Comparison of ENCODE assay signal across 9 mouse cellular contexts in the genomic region with DNA sequence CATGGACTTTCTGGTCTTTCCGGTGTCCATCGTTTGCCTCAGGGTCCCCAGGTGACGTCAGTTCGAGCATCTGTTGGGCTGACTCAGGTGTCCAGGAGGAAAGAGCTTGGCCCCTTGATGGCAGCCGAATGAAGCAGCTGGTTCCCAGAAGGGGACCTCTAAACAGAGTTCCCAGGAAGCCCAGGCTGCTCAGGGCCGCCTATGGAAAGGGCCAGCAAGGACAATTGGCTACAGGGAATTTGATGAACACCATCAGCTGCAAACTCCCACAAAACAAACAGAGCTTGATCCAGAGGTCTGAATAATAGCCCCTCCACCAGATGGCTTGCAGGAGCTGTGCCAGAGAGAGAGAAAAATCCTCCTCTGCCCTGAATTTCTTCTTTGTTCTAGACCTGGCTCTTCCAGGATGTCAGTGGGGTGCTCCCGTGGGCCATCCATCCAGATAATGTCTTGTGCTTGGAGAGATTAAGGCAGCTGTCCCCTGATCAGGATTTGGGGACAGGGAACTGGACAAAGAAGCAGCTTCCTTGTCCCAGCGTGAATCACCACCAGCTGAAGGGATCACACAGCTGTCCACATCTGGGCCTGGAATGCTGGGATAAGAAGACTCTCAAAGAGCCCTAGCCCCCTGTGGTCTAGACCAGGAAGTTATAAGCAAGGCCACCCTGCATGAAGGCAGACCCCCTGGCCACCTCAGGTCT. TPM values are rescaled to one million over a fixed set of nuclear protein-coding genes. Genes with fewer than 3 reads are reported as not detected.
DNase-seq lines count a peak whose midpoint lies in the region; ATAC-seq lines count a peak whose summit lies in the region.
"Had no signal": no experiment of that assay in that cellular context is flagged by ENCODE, and none has a peak within 500 bp of the region (broad histone marks: within the 10 kb centered on the region; RNA-seq: fewer than 3 reads in every experiment).

No protein-coding gene starts in this region.

- H3K27ac ChIP-seq in embryonic facial prominence, embryonic 14.5 days (replicated peaks; ENCODE audit: low read depth, low read length), result no peak overlapping the region
- no peak overlapping the region for H3K27ac ChIP-seq in embryonic facial prominence, embryonic 10.5 days (replicated peaks)
- no peak overlapping the region for H3K27ac ChIP-seq in heart, embryonic 14.5 days (replicated peaks in 1 of 2; ENCODE audit: control insufficient read depth in 1 of 2, insufficient read depth in 1 of 2, low read depth in 2 of 2, low read length in 2 of 2)
- no peak overlapping the region for H3K27ac ChIP-seq in limb, embryonic 15.5 days
- H3K27ac ChIP-seq: liver, embryonic 12.5 days had no signal

- no peaks in the 10 kb centered on the region for H3K36me3 ChIP-seq in embryonic facial prominence, embryonic 14.5 days (ENCODE audit: control insufficient read depth, insufficient read depth, low read length)
- no peaks in the 10 kb centered on the region for H3K36me3 ChIP-seq in embryonic facial prominence, embryonic 10.5 days (replicated peaks)
- H3K36me3 ChIP-seq in heart, embryonic 14.5 days (ENCODE audit: control insufficient read depth, insufficient read depth, low read length), result no peaks in the 10 kb centered on the region
- no peaks in the 10 kb centered on the region for H3K36me3 ChIP-seq in limb, embryonic 15.5 days
- H3K36me3 ChIP-seq: liver, embryonic 12.5 days had no signal

- ATAC-seq in embryonic facial prominence, embryonic 14.5 days (ENCODE audit: low read depth), result peak; percentile 71; the same call in 1 of the 2 replicates
- peak; percentile 20; the same call in 1 of the 2 replicates for ATAC-seq in heart, embryonic 14.5 days (ENCODE audit: insufficient number of reproducible peaks, insufficient read depth, low FRiP score, low read depth)
- ATAC-seq in limb, embryonic 15.5 days (ENCODE audit: insufficient number of reproducible peaks, low FRiP score, low TSS enrichment, low read depth), result 0 out of 2 replicates have a peak, but pooled peaks have one; percentile 60
- ATAC-seq: liver, embryonic 12.5 days had no signal

- H3K4me3 ChIP-seq in embryonic facial prominence, embryonic 14.5 days (ENCODE audit: low read depth, low read length), result no peak overlapping the region
- H3K4me3 ChIP-seq in embryonic facial prominence, embryonic 10.5 days, result no peak overlapping the region
- no peak overlapping the region for H3K4me3 ChIP-seq in heart, embryonic 14.5 days (ENCODE audit: control insufficient read depth in 1 of 2, insufficient read depth in 1 of 2, low read depth in 1 of 2, low read length in 2 of 2)
- no peak overlapping the region for H3K4me3 ChIP-seq in limb, embryonic 15.5 days
- H3K4me3 ChIP-seq: liver, embryonic 12.5 days had no signal

- H3K9me3 ChIP-seq in embryonic facial prominence, embryonic 14.5 days (ENCODE audit: control insufficient read depth, low read length), result no peaks in the 10 kb centered on the region
- H3K9me3 ChIP-seq in embryonic facial prominence, embryonic 10.5 days, result no peaks in the 10 kb centered on the region
- H3K9me3 ChIP-seq in heart, embryonic 14.5 days (ENCODE audit: control insufficient read depth, low read length), result no peaks in the 10 kb centered on the region
- no peaks in the 10 kb centered on the region for H3K9me3 ChIP-seq in limb, embryonic 15.5 days
- H3K9me3 ChIP-seq: liver, embryonic 12.5 days had no signal

- H3K4me1 ChIP-seq in embryonic facial prominence, embryonic 14.5 days (ENCODE audit: control insufficient read depth, insufficient read depth, low read length), result peaks cover 3% of the 10 kb centered on the region; the same call in 1 of the 2 replicates
- H3K4me1 ChIP-seq in embryonic facial prominence, embryonic 10.5 days, result peaks cover 13% of the 10 kb centered on the region; the same call in 1 of the 2 replicates
- H3K4me1 ChIP-seq in heart, embryonic 14.5 days (ENCODE audit: control insufficient read depth in 2 of 2, insufficient read depth in 2 of 2, low read length in 2 of 2), result peaks cover 0 to 9% of the 10 kb centered on the region in 2 experiments; a peak in 2 of 4 replicates
- peaks cover 15% of the 10 kb centered on the region for H3K4me1 ChIP-seq in limb, embryonic 15.5 days
- H3K4me1 ChIP-seq: liver, embryonic 12.5 days had no signal

- H3K27me3 ChIP-seq in embryonic facial prominence, embryonic 14.5 days (replicated peaks; ENCODE audit: control insufficient read depth, insufficient read depth, low read length), result no peaks in the 10 kb centered on the region
- H3K27me3 ChIP-seq in embryonic facial prominence, embryonic 10.5 days (replicated peaks; ENCODE audit: low read depth, poor library complexity, severe bottlenecking), result no peaks in the 10 kb centered on the region; the same call in 1 of the 2 replicates
- H3K27me3 ChIP-seq in heart, embryonic 14.5 days (ENCODE audit: control insufficient read depth, insufficient read depth, low read length), result no peaks in the 10 kb centered on the region
- H3K27me3 ChIP-seq in limb, embryonic 15.5 days, result no peaks in the 10 kb centered on the region
- H3K27me3 ChIP-seq: liver, embryonic 12.5 days had no signal

- WGBS in embryonic facial prominence, embryonic 14.5 days, result 58% methylated on average over 8 of the region's 8 CpGs
- 66% methylated on average over 8 of the region's 8 CpGs for WGBS in embryonic facial prominence, embryonic 10.5 days
- 67% methylated on average over 8 of the region's 8 CpGs for WGBS in heart, embryonic 14.5 days
- WGBS in limb, embryonic 15.5 days, result 69% methylated on average over 8 of the region's 8 CpGs

- DNase-seq in embryonic facial prominence, embryonic 14.5 days (ENCODE audit: low spot score), result peak; percentile 62
- no peak for DNase-seq in embryonic facial prominence, embryonic 10.5 days (ENCODE audit: low spot score)
- peak; percentile 7 for DNase-seq in lung, postnatal 14 days
- DNase-seq in lung, postnatal 36 days, result no peak
- no peak for DNase-seq in embryo, embryonic 11 days
- no peak for DNase-seq in left cerebral cortex, adult 9 months (ENCODE audit: low spot score in 2 of 2)

- H3K9ac ChIP-seq in embryonic facial prominence, embryonic 14.5 days (ENCODE audit: low read depth, low read length), result no peak overlapping the region
- H3K9ac ChIP-seq in heart, embryonic 14.5 days (ENCODE audit: low read length), result no peak overlapping the region
- no peak overlapping the region for H3K9ac ChIP-seq in limb, embryonic 15.5 days
- H3K9ac ChIP-seq: liver, embryonic 12.5 days had no signal

- no peak overlapping the region for H3K4me2 ChIP-seq in embryonic facial prominence, embryonic 14.5 days (ENCODE audit: low read depth, low read length)
- no peak overlapping the region for H3K4me2 ChIP-seq in heart, embryonic 14.5 days (ENCODE audit: low read length)
- no peak overlapping the region for H3K4me2 ChIP-seq in limb, embryonic 15.5 days
- H3K4me2 ChIP-seq: liver, embryonic 12.5 days had no signal

RNA-seq across cellular contexts. Expression of gene Col15a1, which starts 29.6 kb away (rescaled TPM):
- 31.2 and 31.6 TPM in 2 replicates for polyA plus RNA-seq in embryonic facial prominence, embryonic 14.5 days (2014; fragmentation: Nextera tagmentation; extraction: Ambion mirVana)
- 6.7 and 8.1 TPM in 2 replicates for polyA plus RNA-seq in embryonic facial prominence, embryonic 10.5 days (2016; fragmentation: Nextera tagmentation; extraction: Ambion mirVana)
- 8.0 and 12.0 TPM in 2 replicates for polyA plus RNA-seq in heart, embryonic 14.5 days (2014; fragmentation: Nextera tagmentation; extraction: Ambion mirVana)
- 25.0 and 26.9 TPM in 2 replicates for polyA plus RNA-seq in limb, embryonic 15.5 days (2015; fragmentation: Nextera tagmentation; extraction: Ambion mirVana)

Comparison
In these comparisons a context has a peak if more than half of its experiments do, and no peak if none do; other contexts are left out.
1. DNase-seq: peak in embryonic facial prominence, embryonic 14.5 days (single experiment) and lung, postnatal 14 days (single experiment); none in embryonic facial prominence, embryonic 10.5 days (single experiment), lung, postnatal 36 days (single experiment), embryo, embryonic 11 days (single experiment) and left cerebral cortex, adult 9 months (0 of 2).
2. ATAC-seq: peak in every context shown above with its lines; median percentile 71 in embryonic facial prominence, embryonic 14.5 days; 60 in limb, embryonic 15.5 days; 20 in heart, embryonic 14.5 days.